Mouse (Mus musculus): ENCODE results near the gene Spata5.

Spata5 gene

DNA sequence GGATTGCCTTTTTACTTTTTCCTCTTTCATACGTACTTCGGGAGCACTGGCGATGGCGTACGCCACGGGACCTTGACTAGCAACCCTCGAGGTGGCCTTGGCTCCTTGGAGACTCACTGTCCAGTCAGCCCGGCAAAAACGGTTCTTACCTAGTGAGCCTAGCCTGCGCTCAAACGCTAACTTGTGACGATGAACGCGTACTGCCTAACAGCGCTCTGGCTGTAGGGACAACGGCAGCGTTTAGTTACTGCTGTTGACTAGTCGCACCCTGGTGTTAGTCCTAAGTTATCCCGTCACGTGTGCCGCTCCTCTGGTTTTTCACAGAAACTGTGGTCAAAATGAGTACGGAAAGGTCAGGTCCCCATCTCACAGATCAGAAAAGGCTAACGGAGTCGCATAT, 945 bp downstream of the Spata5 start:
- no peak for DNase-seq (ENCODE audit: low read depth, low spot score)

DNA sequence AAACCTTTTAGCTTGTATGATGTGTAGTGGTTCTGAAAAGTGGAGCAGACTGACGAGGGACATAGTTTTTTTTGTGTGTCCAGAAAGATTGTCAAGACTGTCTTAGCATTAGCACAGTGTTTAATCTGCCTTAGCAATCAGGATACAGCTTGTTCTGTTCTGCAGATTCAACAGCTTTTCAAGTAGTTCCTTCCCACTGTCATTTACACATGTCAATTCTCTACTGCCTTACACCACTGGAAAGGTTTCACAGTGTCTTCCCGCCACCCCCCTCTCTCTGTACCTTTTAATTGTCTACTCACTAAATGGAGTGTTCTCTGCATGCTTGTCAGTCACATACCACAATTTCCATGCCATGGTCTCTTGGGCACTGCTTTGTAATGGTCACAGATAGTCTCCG, 1.5 kb downstream of the Spata5 start:
- DNase-seq (ENCODE audit: low read depth, low spot score), result no peak

DNA sequence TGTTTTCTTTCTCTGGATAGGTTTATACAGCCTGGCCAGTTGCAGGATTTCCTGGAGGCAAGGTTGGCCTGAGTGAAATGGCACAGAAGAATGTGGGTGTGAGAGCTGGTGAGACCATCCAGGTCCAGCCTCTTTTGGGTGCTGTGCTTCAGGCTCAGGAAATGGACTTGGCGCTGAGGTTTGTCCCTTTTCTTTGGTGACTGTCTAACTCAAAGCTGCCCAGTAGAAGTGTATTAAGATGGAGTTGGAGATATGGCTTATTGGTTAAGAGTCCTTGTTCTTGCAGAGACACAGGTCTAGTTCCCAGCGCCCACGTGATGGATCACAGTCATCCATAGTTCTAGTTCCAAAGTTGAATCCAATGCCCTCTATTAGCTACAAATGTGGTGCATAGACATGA, 6.4 kb downstream of the Spata5 start:
- DNase-seq (ENCODE audit: low read depth, low spot score), result no peak

DNA sequence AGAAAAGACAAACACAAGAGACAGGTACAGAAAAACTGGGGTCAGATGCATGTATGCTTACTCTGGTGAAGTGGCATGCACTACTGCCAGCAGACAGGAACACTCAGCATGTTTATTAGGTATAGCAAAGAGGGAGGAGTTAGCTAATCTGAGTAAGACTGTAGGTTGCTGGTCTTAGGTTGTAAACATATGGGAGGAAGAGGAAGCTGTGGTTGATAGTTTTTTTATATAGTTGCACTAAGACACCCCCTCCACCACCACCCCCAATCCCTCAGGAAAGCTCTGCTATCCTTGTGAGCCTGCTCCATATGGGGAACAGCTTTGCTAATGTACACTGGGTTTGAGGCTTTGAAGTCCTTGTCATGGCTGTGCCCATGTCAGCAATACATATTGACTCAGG, 10.7 kb downstream of the Spata5 start:
- DNase-seq (ENCODE audit: low read depth, low spot score), result no peak

DNA sequence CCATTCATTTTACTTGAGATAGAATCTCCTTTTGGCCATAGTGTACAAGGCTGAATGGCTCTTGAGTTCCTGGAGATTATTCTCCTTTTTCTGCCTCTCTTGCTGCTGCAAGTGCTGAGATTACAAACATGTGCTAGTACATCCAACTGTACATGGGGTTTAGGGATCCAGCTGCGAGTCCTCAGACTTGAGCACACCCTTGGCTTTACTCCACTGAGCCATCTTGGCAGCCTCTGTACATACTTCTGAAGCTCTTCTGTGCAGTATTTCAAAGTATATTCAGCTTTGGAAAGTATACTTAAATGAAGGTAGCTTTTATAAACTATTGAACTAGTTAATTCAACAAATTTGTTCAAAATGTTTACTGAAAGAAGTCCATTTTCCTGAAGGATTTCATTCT, 20.1 kb downstream of the Spata5 start:
- DNase-seq (ENCODE audit: low read depth, low spot score), result no peak

DNA sequence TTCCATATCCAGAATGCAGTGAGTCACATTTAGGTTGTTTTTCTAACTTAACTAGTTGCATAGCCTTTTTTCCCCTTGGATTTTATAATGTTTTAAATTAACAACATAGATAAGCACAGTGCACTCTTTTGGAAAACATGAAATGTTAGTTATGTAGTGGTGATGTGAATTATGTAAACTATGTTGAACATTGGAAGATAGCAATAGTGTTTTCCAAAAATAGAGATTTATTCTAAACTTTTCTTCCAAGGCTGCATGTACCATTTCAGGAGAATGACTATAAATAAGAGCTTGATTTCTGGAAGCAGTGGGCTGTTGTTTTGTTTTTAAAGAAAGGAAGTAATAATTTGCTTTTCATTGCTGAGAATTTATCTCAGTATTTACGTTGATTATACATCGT, 23.7 kb downstream of the Spata5 start:
- no peak for DNase-seq (ENCODE audit: low read depth, low spot score)

DNA sequence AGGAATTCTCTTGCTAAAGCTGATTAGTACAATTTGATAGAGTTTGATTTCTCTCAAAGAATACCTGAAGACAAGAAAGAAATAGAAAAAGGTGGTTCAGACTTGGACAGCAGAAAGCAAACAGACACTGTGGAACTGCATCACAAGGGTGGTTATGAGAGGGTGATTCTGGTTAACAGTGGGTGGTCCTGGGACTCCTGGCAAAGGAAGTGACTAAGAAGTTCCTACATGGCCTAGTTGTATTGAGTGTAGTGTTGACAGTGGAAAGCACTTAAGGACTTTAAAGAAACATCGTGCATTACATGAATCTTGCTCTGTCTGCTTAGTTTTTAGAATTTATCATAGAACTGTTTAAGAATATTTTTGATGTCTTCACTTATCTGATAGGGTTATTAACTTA, 36.3 kb downstream of the Spata5 start:
- no peak for DNase-seq (ENCODE audit: low read depth, low spot score)

DNA sequence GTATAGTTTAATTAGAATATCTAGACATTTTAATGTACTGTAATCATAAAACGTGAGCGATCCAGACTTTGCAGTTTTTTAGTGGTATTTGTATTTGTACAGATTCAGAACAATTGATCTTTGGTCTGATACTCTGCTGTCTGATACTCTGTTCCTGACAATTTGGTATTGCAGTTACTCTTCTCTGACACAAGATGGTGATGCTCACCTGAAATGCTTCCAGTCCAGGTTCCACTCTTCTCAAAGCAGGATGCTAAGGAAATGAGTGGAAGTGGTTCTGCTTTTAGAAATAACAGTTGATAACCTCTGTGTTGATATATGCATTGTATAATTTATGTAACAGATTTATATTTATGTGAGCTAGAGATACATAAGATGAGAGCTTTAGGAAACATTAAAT, 48.5 kb downstream of the Spata5 start:
- DNase-seq (ENCODE audit: low read depth, low spot score), result no peak

DNA sequence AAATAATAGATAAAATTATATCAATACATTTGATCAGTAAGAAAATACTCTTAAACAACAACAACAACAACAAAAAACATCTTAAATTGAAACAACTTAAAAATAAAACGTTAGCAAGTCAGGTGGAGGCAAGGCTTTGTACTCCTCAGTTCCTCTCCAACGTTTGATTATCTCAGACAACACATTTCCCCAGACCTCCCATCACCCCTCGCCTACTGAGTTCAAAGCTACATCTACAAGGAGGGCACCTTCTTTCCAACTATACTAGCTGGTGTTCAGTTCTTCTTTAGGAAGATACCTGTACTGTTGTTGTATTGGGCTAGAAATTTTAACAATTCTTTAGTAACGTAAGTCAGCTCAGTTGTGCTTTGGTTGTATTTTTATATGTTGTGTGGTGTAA, 49.7 kb downstream of the Spata5 start:
- DNase-seq (ENCODE audit: low read depth, low spot score), result no peak

DNA sequence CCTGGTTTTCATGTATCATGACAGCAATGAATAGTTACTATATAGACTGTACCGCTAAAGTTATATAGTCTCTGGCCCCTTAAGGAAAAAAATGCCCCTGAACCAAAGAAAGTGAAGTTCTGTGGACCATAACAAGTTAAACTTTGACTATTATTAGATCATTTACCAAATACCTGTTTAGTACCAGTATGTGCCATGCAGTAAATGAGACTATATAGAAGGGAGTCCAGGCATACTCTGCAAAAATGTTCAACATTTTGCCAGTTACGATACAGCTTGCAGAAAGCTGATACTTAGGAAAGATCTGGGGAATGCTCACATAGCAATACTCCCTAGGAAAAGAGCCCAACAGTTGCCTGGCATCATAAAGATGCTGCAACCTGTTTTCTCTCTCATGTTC, 51.2 kb downstream of the Spata5 start:
- DNase-seq (ENCODE audit: low read depth, low spot score), result no peak

DNA sequence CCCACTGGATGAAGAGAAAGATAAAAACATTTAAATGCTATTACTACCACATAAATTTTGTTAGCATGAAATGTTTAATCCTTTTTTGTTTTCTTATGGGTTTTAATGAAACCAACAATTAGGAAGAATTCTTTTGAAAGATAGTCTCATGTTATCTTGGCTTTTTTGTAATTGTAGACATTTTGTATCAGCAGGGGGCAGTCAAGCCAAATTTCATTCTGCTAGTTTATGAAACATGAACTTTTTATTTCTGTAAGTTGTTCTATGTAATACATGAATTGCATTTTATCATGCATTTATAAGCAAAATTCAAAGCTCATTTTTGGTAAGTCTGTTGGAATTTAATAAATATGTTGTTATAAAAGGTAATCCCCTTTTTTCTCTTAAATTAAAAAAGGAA, 52.8 kb downstream of the Spata5 start:
- no peak for DNase-seq (ENCODE audit: low read depth, low spot score)

DNA sequence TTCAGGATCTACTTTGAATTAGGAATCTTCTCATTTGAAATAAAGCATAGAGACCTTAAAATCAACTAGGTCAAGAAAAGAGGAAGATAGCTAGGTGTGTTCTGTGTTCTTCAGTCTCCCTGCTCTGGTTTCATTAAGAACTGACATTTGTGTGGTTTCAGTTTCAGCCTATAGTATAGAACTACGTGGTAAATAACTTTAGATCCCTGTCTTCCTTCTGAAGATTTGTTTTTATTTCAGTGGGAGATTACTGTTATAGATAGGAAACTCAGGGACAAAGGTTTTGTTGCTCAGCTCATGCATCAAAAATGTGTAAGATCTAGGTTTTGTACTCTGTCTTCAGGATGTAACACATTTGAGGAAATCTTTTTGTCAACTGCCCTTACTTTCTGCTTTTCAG, 56.8 kb downstream of the Spata5 start:
- no peak for DNase-seq (ENCODE audit: low read depth, low spot score)

DNA sequence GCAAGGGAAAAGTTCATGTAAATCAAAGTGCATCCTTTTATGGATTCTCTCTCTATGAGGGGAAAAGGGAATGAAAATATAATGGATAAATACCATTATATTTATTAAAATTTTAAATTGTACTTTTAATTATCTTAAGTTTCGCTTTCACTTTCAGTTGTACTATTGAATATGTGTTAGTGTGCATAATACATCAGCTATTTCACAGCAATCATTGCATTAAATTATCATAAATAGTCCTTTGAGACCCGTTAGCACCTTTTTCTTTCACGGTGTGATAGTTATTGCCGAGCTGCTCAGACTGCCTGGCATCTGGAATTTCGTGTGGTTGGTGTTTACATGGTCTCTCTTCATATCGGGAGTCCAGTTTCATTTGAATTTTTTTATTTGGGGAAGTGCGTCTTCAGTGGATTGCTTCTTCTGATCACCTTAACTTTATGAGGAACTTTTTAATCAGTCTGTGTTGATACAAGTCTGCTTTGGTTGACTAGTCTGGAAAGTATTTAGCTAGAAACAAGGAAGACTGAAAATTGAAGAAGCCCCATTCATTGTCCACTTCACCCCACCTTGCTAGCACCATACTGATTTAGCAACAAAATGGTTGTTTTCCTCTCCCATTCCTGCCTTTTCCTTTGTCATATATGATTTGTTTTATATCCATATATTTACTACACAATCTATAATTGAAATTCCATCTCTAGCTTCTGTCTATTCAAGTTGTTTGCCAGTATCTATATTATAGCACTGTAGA, 57.9 kb downstream of the Spata5 start:
- DNase-seq (ENCODE audit: low read depth, low spot score), result no peak

DNA sequence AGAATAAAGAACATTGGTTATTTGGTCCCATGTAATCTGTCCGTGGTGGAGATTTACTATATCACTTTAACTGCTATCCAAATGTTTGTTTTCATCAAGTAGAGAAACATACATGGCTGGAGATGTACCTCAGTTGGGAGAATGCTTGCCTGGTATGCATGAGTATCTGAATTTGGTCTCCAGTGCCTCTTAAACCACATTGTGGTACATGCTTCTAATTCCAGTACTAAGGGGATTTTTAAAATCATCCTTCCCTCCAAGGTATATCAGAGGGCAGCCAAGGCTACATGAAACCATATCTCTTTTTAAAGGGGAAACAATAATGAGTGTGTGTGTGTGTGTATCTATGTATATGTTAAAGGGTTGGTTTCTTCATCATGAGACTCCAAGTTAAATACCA, 60.1 kb downstream of the Spata5 start:
- DNase-seq (ENCODE audit: low read depth, low spot score), result no peak

DNA sequence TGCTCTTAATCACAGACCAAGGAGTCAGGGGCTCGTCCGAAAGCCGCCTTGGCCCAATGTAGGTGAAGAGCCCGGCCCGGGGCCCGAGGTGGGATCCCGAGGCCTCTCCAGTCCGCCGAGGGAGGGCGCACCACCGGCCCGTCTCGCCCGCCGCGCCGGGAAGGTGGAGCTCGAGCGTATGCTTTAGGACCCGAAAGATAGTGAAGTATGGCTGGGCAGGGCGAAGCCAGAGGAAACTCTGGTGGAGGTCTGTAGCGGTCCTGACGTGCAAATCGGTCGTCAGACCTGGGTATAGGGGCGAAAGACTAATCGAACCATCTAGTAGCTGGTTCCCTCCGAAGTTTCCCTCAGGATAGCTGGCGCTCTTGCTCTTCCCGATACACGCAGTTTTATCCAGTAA, 61.6 kb downstream of the Spata5 start:
- DNase-seq (ENCODE audit: low read depth, low spot score), result no peak

DNA sequence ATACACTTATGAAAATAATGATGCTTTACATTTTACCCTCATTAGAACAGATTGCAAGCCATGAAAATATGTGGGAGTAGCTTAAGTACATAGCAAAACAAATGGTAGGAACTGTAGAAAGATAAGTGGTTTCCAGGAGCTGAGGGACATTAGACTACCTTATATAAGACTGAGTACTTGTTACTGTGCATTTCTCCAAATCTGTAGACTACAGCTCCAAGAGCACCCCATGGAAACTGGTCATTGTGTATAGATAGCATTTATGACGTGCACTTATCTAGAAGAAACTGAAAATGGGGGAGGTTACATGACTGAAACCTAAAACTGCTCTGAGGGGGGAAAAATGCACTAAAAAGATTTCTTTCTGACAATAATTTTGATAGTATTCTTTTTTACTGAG, 63.0 kb downstream of the Spata5 start:
- DNase-seq (ENCODE audit: low read depth, low spot score), result no peak

DNA sequence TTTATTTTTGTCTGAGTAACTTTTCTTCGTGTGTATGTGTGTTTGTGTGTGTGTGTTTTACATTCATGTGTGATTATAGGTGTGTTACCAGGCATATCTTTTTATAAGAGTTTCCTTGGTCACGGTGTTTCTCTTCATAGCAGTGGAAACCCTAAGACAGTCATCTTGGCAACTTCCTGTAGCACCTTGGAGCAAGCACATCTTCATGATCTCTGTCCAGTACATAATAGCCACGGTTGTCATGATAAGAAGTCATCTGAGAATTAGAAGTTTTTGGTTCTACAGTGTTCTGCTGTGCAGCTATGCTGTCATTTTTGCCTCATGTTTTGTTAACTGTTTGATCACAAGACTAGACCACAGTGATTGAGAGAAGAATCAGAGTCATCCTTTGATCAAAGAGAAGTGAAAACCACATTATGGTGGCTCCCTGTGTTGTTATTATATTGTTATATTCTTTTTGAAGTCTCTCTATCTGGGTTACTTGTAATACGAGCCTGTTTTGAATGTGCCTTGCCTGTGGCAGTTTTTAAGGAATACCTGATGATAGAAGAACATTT, 64.1 kb downstream of the Spata5 start:
- no peak for DNase-seq (ENCODE audit: low read depth, low spot score)

DNA sequence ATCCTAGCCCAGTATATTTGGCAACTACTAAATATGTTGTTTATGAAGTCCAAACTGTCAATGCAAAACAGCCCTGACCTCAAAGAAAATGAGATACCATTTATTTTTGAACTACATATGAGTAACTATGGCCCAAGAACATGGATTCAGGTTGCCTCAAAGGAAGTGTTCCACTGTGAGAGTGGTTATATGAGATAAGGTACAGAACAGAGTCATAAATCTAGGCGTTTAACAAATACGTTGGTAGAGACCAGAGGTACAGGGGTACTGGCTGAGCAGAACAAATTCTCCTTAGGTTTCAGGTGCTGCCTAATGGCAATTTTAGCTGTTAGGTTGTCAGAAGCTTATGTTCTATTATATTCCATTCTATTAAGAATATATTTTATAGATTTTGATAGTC, 67.9 kb downstream of the Spata5 start:
- no peak for DNase-seq (ENCODE audit: low read depth, low spot score)

DNA sequence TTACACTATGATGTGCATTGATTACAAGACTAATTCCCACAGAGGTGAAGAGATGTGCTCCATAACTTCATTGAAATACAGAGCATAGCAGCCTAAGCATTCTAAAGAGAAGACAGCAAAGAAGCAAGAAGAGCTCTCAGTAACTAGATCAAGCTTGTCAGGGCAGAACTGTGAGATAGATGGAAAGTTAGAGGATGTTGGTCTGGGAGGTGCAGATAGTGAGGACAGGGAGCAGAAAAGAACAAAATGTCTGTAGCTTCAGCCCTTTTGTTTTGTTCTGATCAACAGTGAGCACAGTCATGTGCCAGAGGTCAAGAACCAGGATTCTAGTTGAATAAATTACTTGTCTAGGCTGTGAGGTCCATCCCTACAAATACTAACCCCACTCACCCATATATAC, 68.5 kb downstream of the Spata5 start:
- no peak for DNase-seq (ENCODE audit: low read depth, low spot score)

DNA sequence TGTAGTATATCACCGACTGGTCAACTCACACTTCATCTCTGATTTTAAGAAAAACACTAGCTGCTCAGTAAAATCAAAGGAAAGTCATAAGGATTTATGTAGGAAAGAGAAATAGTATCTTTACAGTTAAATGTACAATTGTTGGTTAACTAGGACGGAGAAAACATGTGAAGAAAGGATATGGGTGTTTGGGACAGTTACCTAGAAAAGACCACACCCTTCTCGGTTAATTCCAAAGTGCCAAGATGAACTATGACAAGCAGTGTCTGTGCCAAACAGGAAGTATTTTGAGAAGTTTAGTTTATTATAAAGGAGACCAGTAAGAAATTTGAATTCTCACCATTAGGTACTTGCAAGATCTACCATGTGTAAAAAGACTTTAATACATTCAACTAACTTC, 70.3 kb downstream of the Spata5 start:
- DNase-seq (ENCODE audit: low read depth, low spot score), result no peak

DNA sequence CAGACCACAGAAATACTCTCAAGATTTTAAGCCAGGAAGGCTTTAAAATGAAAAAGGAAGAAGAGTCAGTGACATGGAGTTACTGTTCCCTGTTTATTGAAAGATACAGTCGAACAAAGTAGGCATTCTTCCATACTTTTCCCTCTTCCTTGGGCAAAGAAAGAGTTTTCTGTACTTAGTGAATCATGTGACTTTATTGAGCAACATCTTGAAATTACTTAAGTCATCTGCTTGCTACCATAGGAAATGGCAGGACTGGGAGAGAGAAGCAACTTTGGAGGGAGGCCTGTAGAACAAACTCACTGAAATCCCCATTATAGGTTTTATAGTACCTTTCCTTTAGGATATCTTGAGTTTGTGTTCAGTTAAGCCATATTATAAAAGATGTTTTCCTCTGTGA, 81.2 kb downstream of the Spata5 start:
- no peak for DNase-seq (ENCODE audit: low read depth, low spot score)

DNA sequence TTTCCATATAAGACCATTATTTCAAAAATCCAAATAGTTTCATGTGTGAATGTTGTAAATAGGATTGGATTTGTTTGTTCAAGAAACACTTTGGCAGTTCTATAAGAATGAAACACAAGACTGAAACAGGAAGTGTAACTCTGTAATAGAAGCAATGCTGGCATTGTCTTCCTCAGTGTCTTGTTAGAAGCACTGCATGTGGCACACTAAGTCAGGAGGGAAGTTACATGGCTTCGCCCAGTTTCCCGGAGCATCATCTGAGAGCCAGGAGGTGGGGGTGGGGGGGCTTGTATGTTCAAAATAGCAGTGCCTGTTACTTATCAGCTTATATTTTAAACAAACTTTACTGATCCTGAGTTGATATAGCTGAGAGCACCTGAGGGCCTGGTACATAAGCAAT, 82.9 kb downstream of the Spata5 start:
- DNase-seq (ENCODE audit: low read depth, low spot score), result no peak

DNA sequence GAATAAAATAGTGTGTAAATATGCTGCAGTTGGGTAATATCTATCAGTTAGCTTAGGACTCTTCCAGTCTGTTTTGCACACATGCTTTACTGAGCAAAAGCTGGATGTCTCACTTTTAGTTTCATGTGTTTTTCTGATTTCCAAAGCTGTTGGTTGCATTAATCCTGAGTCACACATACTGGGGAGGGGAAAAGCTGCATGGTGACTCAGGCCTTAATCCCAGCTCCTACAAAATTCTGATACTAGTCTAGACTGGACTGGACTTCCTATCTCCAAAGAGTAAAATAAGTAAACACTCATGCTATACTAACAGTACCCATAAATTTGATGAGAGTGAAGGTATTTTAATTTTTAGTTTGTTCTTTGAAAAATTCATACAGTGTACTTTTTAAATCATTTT, 84.2 kb downstream of the Spata5 start:
- no peak for DNase-seq (ENCODE audit: low read depth, low spot score)
